Comparison of ENCODE assay signal across 8 mouse cellular contexts in genomic region chr17:45599446-45600242, GRCm38 (mm10). TPM values are rescaled to one million over a fixed set of nuclear protein-coding genes. Genes with fewer than 3 reads are reported as not detected.
A peak's percentile ranks its signal among the peaks of the same experiment; 100 is the strongest.
DNase-seq lines count a peak whose midpoint lies in the region; ATAC-seq and TF ChIP-seq lines count a peak whose summit lies in the region.

Slc29a1 (minus strand) TSS chr17:45599606.

- TF ChIP-seq CTCF in G1E (IDR thresholded peaks at IDR 0.05; ENCODE audit: low read depth, low read length) = no peak
- no peak for TF ChIP-seq CTCF in lung, adult 2 months (IDR thresholded peaks at IDR 0.05; ENCODE audit: insufficient read depth, low read length)

- peak; percentile 71 for DNase-seq in G1E (ENCODE audit: low spot score)
- DNase-seq in adrenal gland, postnatal 36 days = peak; percentile 84 to 89
- no peak for DNase-seq in forebrain, embryonic 10.5 days (ENCODE audit: extremely low spot score, low spot score)
- peak; percentile 75 to 80 for DNase-seq in heart, postnatal 14 days
- peak; percentile 75 to 92 for DNase-seq in kidney, postnatal 25 days
- DNase-seq in lung, adult 2 months = peak; percentile 66
- DNase-seq in spleen, postnatal 14 days (ENCODE audit: low spot score in 2 of 2) = no peak

- no peak for TF ChIP-seq POLR2A in lung, adult 2 months (IDR thresholded peaks at IDR 0.05; ENCODE audit: borderline replicate concordance, extremely low read depth, low read depth, low read length)

- peaks cover 76% of the 10 kb centered on the region for H3K4me1 ChIP-seq in G1E (ENCODE audit: insufficient read depth, low read depth, low read length)
- peaks cover 70% of the 10 kb centered on the region for H3K4me1 ChIP-seq in forebrain, embryonic 10.5 days
- H3K4me1 ChIP-seq in lung, adult 2 months (ENCODE audit: control insufficient read depth, insufficient read depth, low read length) = peaks cover 16% of the 10 kb centered on the region
- peaks cover 24% of the 10 kb centered on the region for H3K4me1 ChIP-seq in neural tube, embryonic 14.5 days (ENCODE audit: control insufficient read depth, insufficient read depth, low read length)

- peaks cover 15% of the 10 kb centered on the region for H3K27me3 ChIP-seq in G1E (ENCODE audit: insufficient read depth, low read length)
- peaks cover 91% of the 10 kb centered on the region for H3K27me3 ChIP-seq in forebrain, embryonic 10.5 days (ENCODE audit: poor library complexity, severe bottlenecking)
- H3K27me3 ChIP-seq in neural tube, embryonic 14.5 days (ENCODE audit: control insufficient read depth, insufficient read depth, low read length) = peaks cover 6% of the 10 kb centered on the region; the same call in 1 of the 2 replicates

- no peak for ATAC-seq in G1E (ENCODE audit: extremely low read depth, insufficient number of reproducible peaks, low FRiP score, poor library complexity, severe bottlenecking)
- no peak for ATAC-seq in neural tube, embryonic 14.5 days (ENCODE audit: low read depth)

- no peaks in the 10 kb centered on the region for H3K9me3 ChIP-seq in G1E (replicated peaks)
- no peaks in the 10 kb centered on the region for H3K9me3 ChIP-seq in forebrain, embryonic 10.5 days
- H3K9me3 ChIP-seq in neural tube, embryonic 14.5 days (ENCODE audit: control insufficient read depth, low read length) = no peaks in the 10 kb centered on the region

- no peaks in the 10 kb centered on the region for H3K36me3 ChIP-seq in G1E (replicated peaks)
- H3K36me3 ChIP-seq in forebrain, embryonic 10.5 days (replicated peaks) = no peaks in the 10 kb centered on the region
- H3K36me3 ChIP-seq in neural tube, embryonic 14.5 days (ENCODE audit: control insufficient read depth, insufficient read depth, low read length) = no peaks in the 10 kb centered on the region

- H3K27ac ChIP-seq in forebrain, embryonic 10.5 days = peak within 1 kb of the TSS; percentile 70
- no peak within 1 kb of the TSS for H3K27ac ChIP-seq in neural tube, embryonic 14.5 days (ENCODE audit: low read depth, low read length)

- 11% methylated on average over 32 of the region's 32 CpGs for WGBS in forebrain, embryonic 10.5 days
- 24% methylated on average over 32 of the region's 32 CpGs for WGBS in lung, adult 2 months
- 18% methylated on average over 32 of the region's 32 CpGs for WGBS in neural tube, embryonic 14.5 days

- H3K9ac ChIP-seq in neural tube, embryonic 14.5 days (replicated peaks; ENCODE audit: low read depth, low read length) = 0 out of 2 replicates have a peak within 1 kb of the TSS, but pooled peaks have one; percentile 18

- intact Hi-C loops in heart, postnatal 14 days (cut with DNase I) = no loop called here

- H3K4me3 ChIP-seq in G1E (ENCODE audit: low read depth, low read length) = peak within 1 kb of the TSS; percentile 71
- H3K4me3 ChIP-seq in forebrain, embryonic 10.5 days = peak within 1 kb of the TSS; percentile 48
- H3K4me3 ChIP-seq in lung, adult 2 months (replicated peaks; ENCODE audit: extremely low read depth, low read depth, low read length) = peak within 1 kb of the TSS; percentile 25
- peak within 1 kb of the TSS; percentile 13 for H3K4me3 ChIP-seq in neural tube, embryonic 14.5 days (ENCODE audit: low read depth, low read length)

- peak within 1 kb of the TSS; percentile 48 for H3K4me2 ChIP-seq in neural tube, embryonic 14.5 days (ENCODE audit: low read depth, low read length)

RNA-seq across cellular contexts. Expression of gene Slc29a1, which starts in this region (rescaled TPM):
- total RNA-seq in G1E (2014; fragmentation: Nextera tagmentation) (107 and 116 TPM in 2 replicates), G1E (2017) (93.5 and 118 TPM in 2 replicates)
- polyA plus RNA-seq in G1E (2012) = 143 and 207 TPM in 2 replicates
- total RNA-seq in adrenal gland, postnatal 36 days (2021) = 100 to 1,000 TPM; 132 to 137 TPM
- polyA plus RNA-seq in forebrain, embryonic 10.5 days (2016; fragmentation: Nextera tagmentation; extraction: Ambion mirVana) = 70.3 and 76.3 TPM in 2 replicates
- 10 to 100 TPM; 75.0 to 80.7 TPM for total RNA-seq in heart, postnatal 14 days (2021)
- 185 and 186 TPM in 2 replicates for polyA plus RNA-seq in lung, adult 2 months (2012; rRNA removed)
- polyA plus RNA-seq in neural tube, embryonic 14.5 days (2014; fragmentation: Nextera tagmentation; extraction: Ambion mirVana) = 29.1 and 35.9 TPM in 2 replicates

Comparison
In these comparisons a context has a peak if more than half of its experiments do, and no peak if none do; other contexts are left out.
1. DNase-seq: peak in G1E (single experiment), adrenal gland, postnatal 36 days (2 of 2), heart, postnatal 14 days (2 of 2), kidney, postnatal 25 days (2 of 2) and lung, adult 2 months (single experiment); none in forebrain, embryonic 10.5 days (single experiment) and spleen, postnatal 14 days (0 of 2).
2. H3K4me3 ChIP-seq: peak in every context shown above with its lines; median percentile 71 in G1E; 48 in forebrain, embryonic 10.5 days; 25 in lung, adult 2 months; 13 in neural tube, embryonic 14.5 days.